Mouse (Mus musculus) midbrain, embryonic 13.5 days (tissue): Measurements from ENCODE around the gene Ifna6. TPM values are rescaled to one million over a fixed set of nuclear protein-coding genes. Genes with fewer than 3 reads are reported as not detected.
"Not testable (repeated sequence)": the region's sequence is repeated elsewhere in the genome, so short reads cannot be mapped to it uniquely, and the experiment has no call there.

Experiments
- ATAC-seq: fragments of 200-750 bp; cut with Nextera tagmentation; 2 replicates; pipeline ENCODE4 v1.8.0; 2017; ENCODE audit warnings: mild to moderate bottlenecking, moderate TSS enrichment, moderate library complexity
- H3K27ac ChIP-seq: fragments of 300-500 bp; sonication (generic); 2 replicates; pipeline ENCODE4 v1.5.1; 2015; ENCODE audit warnings: inconsistent platforms, mild to moderate bottlenecking, moderate library complexity
- H3K27me3 ChIP-seq: fragments of 300-500 bp; sonication (generic); 2 replicates; pipeline ENCODE4 v1.6.1; 2015; ENCODE audit warnings: mild to moderate bottlenecking, inconsistent platforms
- H3K36me3 ChIP-seq: fragments of 300-500 bp; sonication (generic); 2 replicates; pipeline ENCODE4 v1.6.1; 2015; ENCODE audit warnings: mild to moderate bottlenecking, inconsistent platforms
- H3K4me1 ChIP-seq: fragments of 300-500 bp; sonication (generic); replicated peaks from 2 replicates; pipeline ENCODE4 v1.6.1; 2015; ENCODE audit warnings: inconsistent platforms
- H3K4me2 ChIP-seq: fragments of 300-500 bp; sonication (generic); replicated peaks from 2 replicates; pipeline ENCODE4 v1.6.1; 2015; ENCODE audit warnings: moderate library complexity, mild to moderate bottlenecking, inconsistent platforms
- H3K4me3 ChIP-seq: fragments of 300-500 bp; sonication (generic); replicated peaks from 2 replicates; pipeline ENCODE4 v1.5.1; 2015; ENCODE audit warnings: mild to moderate bottlenecking, inconsistent platforms
- H3K9ac ChIP-seq: fragments of 300-500 bp; sonication (generic); replicated peaks from 2 replicates; pipeline ENCODE4 v1.6.1; 2015; ENCODE audit warnings: mild to moderate bottlenecking, inconsistent platforms
- H3K9me3 ChIP-seq: fragments of 300-500 bp; sonication (generic); 2 replicates; pipeline ENCODE4 v1.6.1; 2016; ENCODE audit warnings: mild to moderate bottlenecking, inconsistent platforms
- WGBS: fragments of 180-500 bp; shearing (Covaris S2); methylation state at CpG from one replicate; pipeline ENCODE4 v1.1.7; 2015; 5-methylcytosine and 5-hydroxymethylcytosine counted together
- polyA plus RNA-seq: library from polyadenylated mRNA; unstranded; fragments of >200 nt; fragmentation: Nextera tagmentation; extraction: Ambion mirVana; gene quantifications from 2 replicates; pipeline ENCODE4 v1.2.1, GENCODE M21; 2015

The Ifna6 gene
- polyA plus RNA-seq, 1 experiment from 2014 or later: not detected

GRCm38 (mm10) chr4:88805231-88805630, 22.0 kb upstream of the Ifna6 start, which contains the start of gene Gm13288:
Gene Gm13288 (plus strand): TSS chr4:88805531.
- ATAC-seq, H3K4me3 ChIP-seq, H3K36me3 ChIP-seq, H3K9ac ChIP-seq, H3K4me1 ChIP-seq, H3K9me3 ChIP-seq, H3K27ac ChIP-seq: not testable (repeated sequence)
- no CpG with 5 or more reads among the region's 8 CpGs for WGBS
- Histone ChIP-seq H3K4me2 (peak within 1 kb of the TSS; percentile 45), H3K27me3 (peaks cover 15% of the 10 kb centered on the region; the same call in 1 of the 2 replicates)

GRCm38 (mm10) chr4:88805761-88806160, 21.5 kb upstream of the Ifna6 start:
- H3K27ac ChIP-seq, ATAC-seq, H3K9me3 ChIP-seq, H3K4me3 ChIP-seq, H3K9ac ChIP-seq, H3K4me1 ChIP-seq, H3K36me3 ChIP-seq: not testable (repeated sequence)
- Histone ChIP-seq H3K4me2 (peak overlapping the region; percentile 45), H3K27me3 (peaks cover 15% of the 10 kb centered on the region; the same call in 1 of the 2 replicates)
- WGBS: no CpG with 5 or more reads among the region's 34 CpGs

GRCm38 (mm10) chr4:88815928-88816327, 11.3 kb upstream of the Ifna6 start, which contains the start of gene Ifna7:
Gene Ifna7 (plus strand): TSS chr4:88816228.
- ATAC-seq: no peak
- Histone ChIP-seq H3K27ac (no peak within 1 kb of the TSS), H3K4me2 (no peak within 1 kb of the TSS), H3K4me3 (no peak within 1 kb of the TSS), H3K4me1 (no peaks in the 10 kb centered on the region), H3K9ac (no peak within 1 kb of the TSS), H3K9me3 (no peaks in the 10 kb centered on the region), H3K27me3 (no peaks in the 10 kb centered on the region), H3K36me3 (no peaks in the 10 kb centered on the region)
- WGBS: 66% methylated on average over 3 of the region's 3 CpGs

- no peak for ATAC-seq
- WGBS: 89% methylated on average over 1 of the region's 1 CpGs
- Histone ChIP-seq H3K9ac (no peak within 1 kb of the TSS), H3K4me1 (no peaks in the 10 kb centered on the region), H3K4me3 (no peak within 1 kb of the TSS), H3K9me3 (no peaks in the 10 kb centered on the region), H3K4me2 (no peak within 1 kb of the TSS), H3K27me3 (no peaks in the 10 kb centered on the region), H3K27ac (no peak within 1 kb of the TSS), H3K36me3 (no peaks in the 10 kb centered on the region)
Observed at GRCm38 (mm10) chr4:88819659-88820058, 7.6 kb upstream of the Ifna6 start, which contains the start of gene Ifna11. Gene Ifna11 (plus strand): TSS chr4:88819959.

- no peaks in the 10 kb centered on the region for H3K27me3 ChIP-seq
- ATAC-seq: no peak
- no peak overlapping the region for H3K27ac ChIP-seq
- WGBS: 25% methylated on average over 4 of the region's 4 CpGs
- no peaks in the 10 kb centered on the region for H3K9me3 ChIP-seq
- no peak overlapping the region for H3K4me3 ChIP-seq
- H3K9ac ChIP-seq: no peak overlapping the region
- no peak overlapping the region for H3K4me2 ChIP-seq
- H3K4me1 ChIP-seq: no peaks in the 10 kb centered on the region
- H3K36me3 ChIP-seq: no peaks in the 10 kb centered on the region
Observed at GRCm38 (mm10) chr4:88822995-88823394, 4.2 kb upstream of the Ifna6 start.

- no peak overlapping the region for H3K4me3 ChIP-seq
- no peak overlapping the region for H3K4me2 ChIP-seq
- no peak overlapping the region for H3K9ac ChIP-seq
- no peaks in the 10 kb centered on the region for H3K9me3 ChIP-seq
- no peak for ATAC-seq
- no peaks in the 10 kb centered on the region for H3K36me3 ChIP-seq
- no peaks in the 10 kb centered on the region for H3K27me3 ChIP-seq
- WGBS: 21% methylated on average over 4 of the region's 4 CpGs
- no peaks in the 10 kb centered on the region for H3K4me1 ChIP-seq
- no peak overlapping the region for H3K27ac ChIP-seq
Observed at GRCm38 (mm10) chr4:88830523-88830922, 3.3 kb downstream of the Ifna6 start.

GRCm38 (mm10) chr4:88835225-88835624, 8.0 kb downstream of the Ifna6 start, which contains the start of gene Ifna5:
Gene Ifna5 (plus strand): TSS chr4:88835525.
- H3K4me2 ChIP-seq, H3K4me3 ChIP-seq, H3K9ac ChIP-seq, H3K27me3 ChIP-seq, H3K9me3 ChIP-seq, H3K27ac ChIP-seq, H3K36me3 ChIP-seq, ATAC-seq, H3K4me1 ChIP-seq: not testable (repeated sequence)
- 81% methylated on average over 1 of the region's 1 CpGs for WGBS

GRCm38 (mm10) chr4:88838828-88839227, 11.6 kb downstream of the Ifna6 start:
- no peak overlapping the region for H3K9ac ChIP-seq
- no peaks in the 10 kb centered on the region for H3K9me3 ChIP-seq
- 53% methylated on average over 3 of the region's 3 CpGs for WGBS
- H3K4me1 ChIP-seq: no peaks in the 10 kb centered on the region
- no peaks in the 10 kb centered on the region for H3K27me3 ChIP-seq
- H3K27ac ChIP-seq: no peak overlapping the region
- no peak for ATAC-seq
- H3K36me3 ChIP-seq: no peaks in the 10 kb centered on the region
- H3K4me3 ChIP-seq: no peak overlapping the region
- no peak overlapping the region for H3K4me2 ChIP-seq

- ATAC-seq: no peak
- 87% methylated on average over 3 of the region's 3 CpGs for WGBS
Observed at GRCm38 (mm10) chr4:88840058-88840457, 12.8 kb downstream of the Ifna6 start.

GRCm38 (mm10) chr4:88841438-88841911, 14.3 kb downstream of the Ifna6 start, which contains the start of gene Ifna4:
Gene Ifna4 (plus strand): TSS chr4:88841861.
- Histone ChIP-seq H3K9me3 (no peaks in the 10 kb centered on the region), H3K9ac (no peak within 1 kb of the TSS), H3K27ac (no peak within 1 kb of the TSS), H3K4me2 (no peak within 1 kb of the TSS), H3K36me3 (no peaks in the 10 kb centered on the region), H3K4me3 (no peak within 1 kb of the TSS), H3K4me1 (no peaks in the 10 kb centered on the region), H3K27me3 (no peaks in the 10 kb centered on the region)
- 44% methylated on average over 2 of the region's 2 CpGs for WGBS
- no peak for ATAC-seq

More at GRCm38 (mm10) chr4:88840058-88840457, 12.8 kb downstream of the Ifna6 start:
- Histone ChIP-seq H3K27me3 (no peaks in the 10 kb centered on the region), H3K4me1 (no peaks in the 10 kb centered on the region), H3K9ac (no peak overlapping the region), H3K4me2 (no peak overlapping the region), H3K9me3 (no peaks in the 10 kb centered on the region), H3K4me3 (no peak overlapping the region), H3K27ac (no peak overlapping the region), H3K36me3 (no peaks in the 10 kb centered on the region)

GRCm38 (mm10) chr4:88845334-88845733, 18.1 kb downstream of the Ifna6 start:
- ATAC-seq: no peak
- Histone ChIP-seq H3K27me3 (no peaks in the 10 kb centered on the region), H3K9ac (no peak overlapping the region), H3K36me3 (no peaks in the 10 kb centered on the region), H3K4me1 (no peaks in the 10 kb centered on the region), H3K4me3 (no peak overlapping the region), H3K4me2 (no peak overlapping the region), H3K27ac (no peak overlapping the region), H3K9me3 (no peaks in the 10 kb centered on the region)
- WGBS: 76% methylated on average over 2 of the region's 2 CpGs

GRCm38 (mm10) chr4:88849698-88850097, 22.5 kb downstream of the Ifna6 start, which contains the start of gene Ifna1:
Gene Ifna1 (plus strand): TSS chr4:88850087.
- Histone ChIP-seq H3K4me1 (0 out of 2 replicates have a peak, but pooled peaks cover 2% of the 10 kb centered on the region), H3K4me2 (no peak within 1 kb of the TSS), H3K9ac (no peak within 1 kb of the TSS), H3K9me3 (no peaks in the 10 kb centered on the region), H3K36me3 (no peaks in the 10 kb centered on the region), H3K27ac (no peak within 1 kb of the TSS), H3K4me3 (no peak within 1 kb of the TSS), H3K27me3 (no peaks in the 10 kb centered on the region)
- ATAC-seq: no peak
- 76% methylated on average over 1 of the region's 1 CpGs for WGBS
